Mouse (Mus musculus): ENCODE data around the gene Gm10842.
A peak's percentile ranks its signal among the peaks of the same experiment; 100 is the strongest.

Gm10842 gene

GRCm38 (mm10) chr11:105153068-105153833 lies 6.6 kb downstream of the Gm10842 start:
- DNase-seq (ENCODE audit: low spot score in 2 of 2), result no peak

GRCm38 (mm10) chr11:105155915-105156314 lies 9.2 kb downstream of the Gm10842 start:
- no peak for DNase-seq (ENCODE audit: low spot score in 2 of 2)

GRCm38 (mm10) chr11:105156748-105157267 lies 10.1 kb downstream of the Gm10842 start:
- no peak for DNase-seq (ENCODE audit: low spot score in 2 of 2)

GRCm38 (mm10) chr11:105158047-105158446 lies 11.4 kb downstream of the Gm10842 start:
- no peak for DNase-seq (ENCODE audit: low spot score in 2 of 2)

- DNase-seq (ENCODE audit: low spot score in 2 of 2), result no peak
Measured at GRCm38 (mm10) chr11:105159673-105160360, 13.1 kb downstream of the Gm10842 start.

- DNase-seq (ENCODE audit: low spot score in 2 of 2), result no peak
Measured at GRCm38 (mm10) chr11:105161411-105161810, 14.7 kb downstream of the Gm10842 start.

GRCm38 (mm10) chr11:105164516-105165510 lies 18.1 kb downstream of the Gm10842 start:
- no peak for DNase-seq (ENCODE audit: low spot score in 2 of 2)

GRCm38 (mm10) chr11:105166780-105167179 lies 20.1 kb downstream of the Gm10842 start:
- no peak for DNase-seq (ENCODE audit: low spot score in 2 of 2)

GRCm38 (mm10) chr11:105178516-105178915 lies 31.8 kb downstream of the Gm10842 start, which contains the start of gene Tlk2:
Gene Tlk2 (plus strand): TSS chr11:105178807.
- DNase-seq (ENCODE audit: low spot score in 2 of 2), result no peak

GRCm38 (mm10) chr11:105179523-105179922 lies 32.8 kb downstream of the Gm10842 start:
- DNase-seq (ENCODE audit: low spot score in 2 of 2), result no peak

- peak; percentile 18 to 19 for DNase-seq (ENCODE audit: low spot score in 2 of 2)
Measured at GRCm38 (mm10) chr11:105180471-105181091, 33.9 kb downstream of the Gm10842 start.

GRCm38 (mm10) chr11:105181126-105181637 lies 34.5 kb downstream of the Gm10842 start:
- peak; percentile 82 to 87 for DNase-seq (ENCODE audit: low spot score in 2 of 2)

GRCm38 (mm10) chr11:105181689-105182460 lies 35.2 kb downstream of the Gm10842 start:
- DNase-seq (ENCODE audit: low spot score in 2 of 2), result peak; percentile 15 to 25

- no peak for DNase-seq (ENCODE audit: low spot score in 2 of 2)
Measured at GRCm38 (mm10) chr11:105182461-105182855, 35.8 kb downstream of the Gm10842 start.

- DNase-seq (ENCODE audit: low spot score in 2 of 2), result no peak
Measured at GRCm38 (mm10) chr11:105184678-105185077, 38.0 kb downstream of the Gm10842 start.

GRCm38 (mm10) chr11:105192186-105192585 lies 45.5 kb downstream of the Gm10842 start:
- DNase-seq (ENCODE audit: low spot score in 2 of 2), result no peak
